Mouse (Mus musculus) kidney, embryonic 14.5 days (tissue): ENCODE data around the gene Helz2. TPM values are rescaled to one million over a fixed set of nuclear protein-coding genes. Genes with fewer than 3 reads are reported as not detected.

ENCODE experiments used
- ATAC-seq: fragments of 200-750 bp; cut with Nextera tagmentation; 2 replicates; pipeline ENCODE4 v1.8.0; 2017; ENCODE audit warnings: moderate number of reproducible peaks, mild to moderate bottlenecking, moderate TSS enrichment, moderate library complexity; ENCODE audit not compliant: low FRiP score, low TSS enrichment
- H3K27ac ChIP-seq: fragments of 300-500 bp; sonication (generic); 2 replicates; pipeline ENCODE4 v1.5.1; 2014; ENCODE audit warnings: low read depth, mild to moderate bottlenecking, low read length, moderate library complexity, mixed read lengths
- H3K27me3 ChIP-seq: fragments of 300-500 bp; sonication (generic); 2 replicates; pipeline ENCODE4 v1.6.1; 2014; ENCODE audit warnings: mild to moderate bottlenecking, low read length; ENCODE audit not compliant: control insufficient read depth, insufficient read depth
- H3K36me3 ChIP-seq: fragments of 300-500 bp; sonication (generic); 2 replicates; pipeline ENCODE4 v1.6.1; 2014; ENCODE audit warnings: low read length, mixed read lengths; ENCODE audit not compliant: control insufficient read depth, insufficient read depth
- H3K4me1 ChIP-seq: fragments of 300-500 bp; sonication (generic); 2 replicates; pipeline ENCODE4 v1.6.1; 2014; ENCODE audit warnings: low read length, mixed read lengths; ENCODE audit not compliant: control insufficient read depth, insufficient read depth
- H3K4me2 ChIP-seq: fragments of 300-500 bp; sonication (generic); replicated peaks from 2 replicates; pipeline ENCODE4 v1.6.1; 2014; ENCODE audit warnings: low read depth, mild to moderate bottlenecking, low read length
- H3K4me3 ChIP-seq: fragments of 300-500 bp; sonication (generic); 2 replicates; pipeline ENCODE4 v1.5.1; 2014; ENCODE audit warnings: mild to moderate bottlenecking, low read length
- H3K9ac ChIP-seq: fragments of 300-500 bp; sonication (generic); 2 replicates; pipeline ENCODE4 v1.6.1; 2014; ENCODE audit warnings: low read depth, mild to moderate bottlenecking, low read length, moderate library complexity
- H3K9me3 ChIP-seq: fragments of 300-500 bp; sonication (generic); 2 replicates; pipeline ENCODE4 v1.6.1; 2016; ENCODE audit warnings: low read length; ENCODE audit not compliant: control insufficient read depth
- WGBS: fragments of 180-500 bp; shearing (Covaris S2); extraction: QIAGEN DNeasy Blood & Tissue Kit; methylation state at CpG from one replicate; pipeline ENCODE4 v1.1.7; 2014; 5-methylcytosine and 5-hydroxymethylcytosine counted together
- polyA plus RNA-seq: library from polyadenylated mRNA; unstranded; fragments of >200 nt; fragmentation: Nextera tagmentation; extraction: Ambion mirVana; gene quantifications from 2 replicates; pipeline ENCODE4 v1.2.1, GENCODE M21; 2014

The Helz2 gene
- polyA plus RNA-seq, 1 experiment from 2014 or later: 1.3 TPM

DNA sequence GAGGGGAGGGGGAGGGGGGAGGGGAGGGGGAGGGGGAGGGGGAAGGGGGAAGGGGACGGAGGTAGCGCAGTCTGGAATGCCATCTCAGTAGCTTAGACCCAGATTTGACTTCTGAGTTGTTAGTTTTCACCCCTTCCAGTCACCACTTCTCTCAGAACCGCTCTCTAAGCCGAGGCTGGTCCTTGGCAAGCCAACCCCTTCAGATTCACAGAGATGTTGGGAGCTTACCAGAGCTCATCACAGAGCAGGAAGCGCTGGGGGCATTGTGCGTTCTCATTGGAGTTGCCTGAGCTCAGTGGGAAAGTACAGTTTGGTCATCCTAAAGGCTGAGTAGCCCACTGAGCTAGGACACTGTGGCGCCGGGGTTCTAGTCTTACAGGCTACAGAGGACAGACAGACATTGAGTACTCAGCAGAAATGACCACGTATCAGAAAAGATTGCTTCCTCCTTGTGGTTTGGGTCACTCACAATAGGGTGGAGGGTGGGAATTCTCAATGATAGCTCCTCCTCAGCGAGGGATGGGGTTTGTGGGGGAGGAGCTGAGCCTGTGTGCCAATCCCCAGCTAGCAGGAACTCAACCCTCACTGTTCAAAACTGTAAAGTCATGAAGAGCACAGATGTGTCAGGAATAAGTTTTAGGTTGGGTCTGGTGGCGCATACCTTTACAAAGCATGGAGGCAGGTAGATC is 2.0 kb upstream of the Helz2 start:
- 0 out of 2 replicates have a peak, but pooled peaks have one; percentile 55 for ATAC-seq
- Histone ChIP-seq H3K36me3 (no peaks in the 10 kb centered on the region), H3K4me3 (no peak overlapping the region), H3K4me1 (no peaks in the 10 kb centered on the region), H3K9me3 (no peaks in the 10 kb centered on the region), H3K27ac (no peak overlapping the region), H3K9ac (no peak overlapping the region), H3K4me2 (no peak overlapping the region), H3K27me3 (no peaks in the 10 kb centered on the region)
- WGBS: 43% methylated on average over 11 of the region's 11 CpGs

DNA sequence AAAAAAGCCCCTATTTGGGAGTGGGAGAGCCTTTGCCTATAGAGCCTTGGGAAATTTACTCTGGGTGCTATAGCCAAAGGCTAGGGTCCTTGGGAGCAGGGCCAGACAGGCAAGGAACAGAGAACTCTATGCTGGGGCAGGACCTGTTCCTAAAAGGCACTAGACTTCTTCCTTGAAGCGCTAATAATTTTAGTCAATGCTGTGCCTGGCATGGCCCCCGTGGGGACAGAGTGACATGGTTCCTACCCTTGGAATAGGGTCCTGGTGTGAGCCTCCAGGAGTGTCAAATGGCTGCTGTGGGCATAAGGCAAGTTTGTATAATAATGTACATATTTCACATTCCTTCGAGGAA is 463 bp upstream of the Helz2 start:
- no peaks in the 10 kb centered on the region for H3K27me3 ChIP-seq
- no peak overlapping the region; the same call in 1 of the 2 replicates for H3K9ac ChIP-seq
- 72% methylated on average over 3 of the region's 3 CpGs for WGBS
- no peaks in the 10 kb centered on the region; the same call in 1 of the 2 replicates for H3K36me3 ChIP-seq
- H3K4me2 ChIP-seq: peak overlapping the region; percentile 49
- no peak for ATAC-seq
- H3K4me3 ChIP-seq: peak overlapping the region; percentile 40; the same call in 1 of the 2 replicates
- no peak overlapping the region for H3K27ac ChIP-seq
- H3K4me1 ChIP-seq: no peaks in the 10 kb centered on the region
- H3K9me3 ChIP-seq: no peaks in the 10 kb centered on the region

- H3K4me3 ChIP-seq: peak overlapping the region; percentile 40
- no peaks in the 10 kb centered on the region for H3K9me3 ChIP-seq
- no peaks in the 10 kb centered on the region for H3K4me1 ChIP-seq
- H3K4me2 ChIP-seq: peak overlapping the region; percentile 49
- no peak overlapping the region for H3K9ac ChIP-seq
- 88% methylated on average over 13 of the region's 13 CpGs for WGBS
- H3K27me3 ChIP-seq: no peaks in the 10 kb centered on the region
- H3K27ac ChIP-seq: no peak overlapping the region
- H3K36me3 ChIP-seq: no peaks in the 10 kb centered on the region; the same call in 1 of the 2 replicates
- no peak for ATAC-seq
These were observed 904 bp downstream of the Helz2 start for GRCm38 (mm10) chr2:181240806-181241440.

GRCm38 (mm10) chr2:181239261-181239660 is 2.6 kb downstream of the Helz2 start:
- Histone ChIP-seq H3K4me1 (no peaks in the 10 kb centered on the region), H3K4me2 (no peak overlapping the region), H3K9ac (no peak overlapping the region), H3K4me3 (no peak overlapping the region), H3K36me3 (no peaks in the 10 kb centered on the region; the same call in 1 of the 2 replicates), H3K27me3 (no peaks in the 10 kb centered on the region), H3K9me3 (no peaks in the 10 kb centered on the region), H3K27ac (no peak overlapping the region)
- no peak for ATAC-seq
- 95% methylated on average over 9 of the region's 9 CpGs for WGBS

- Histone ChIP-seq H3K27ac (no peak overlapping the region), H3K27me3 (no peaks in the 10 kb centered on the region), H3K4me3 (no peak overlapping the region), H3K9me3 (no peaks in the 10 kb centered on the region), H3K4me2 (no peak overlapping the region), H3K9ac (no peak overlapping the region), H3K4me1 (no peaks in the 10 kb centered on the region), H3K36me3 (no peaks in the 10 kb centered on the region; the same call in 1 of the 2 replicates)
- WGBS: 73% methylated on average over 2 of the region's 2 CpGs
- ATAC-seq: no peak
These were observed 3.0 kb downstream of the Helz2 start for GRCm38 (mm10) chr2:181238861-181239260.

- Histone ChIP-seq H3K27me3 (no peaks in the 10 kb centered on the region), H3K9me3 (no peaks in the 10 kb centered on the region), H3K27ac (no peak overlapping the region), H3K36me3 (no peaks in the 10 kb centered on the region; the same call in 1 of the 2 replicates), H3K9ac (no peak overlapping the region), H3K4me1 (no peaks in the 10 kb centered on the region), H3K4me2 (no peak overlapping the region), H3K4me3 (no peak overlapping the region)
- WGBS: 75% methylated on average over 10 of the region's 10 CpGs
- no peak for ATAC-seq
These were observed 3.7 kb downstream of the Helz2 start for GRCm38 (mm10) chr2:181238091-181238610.

DNA sequence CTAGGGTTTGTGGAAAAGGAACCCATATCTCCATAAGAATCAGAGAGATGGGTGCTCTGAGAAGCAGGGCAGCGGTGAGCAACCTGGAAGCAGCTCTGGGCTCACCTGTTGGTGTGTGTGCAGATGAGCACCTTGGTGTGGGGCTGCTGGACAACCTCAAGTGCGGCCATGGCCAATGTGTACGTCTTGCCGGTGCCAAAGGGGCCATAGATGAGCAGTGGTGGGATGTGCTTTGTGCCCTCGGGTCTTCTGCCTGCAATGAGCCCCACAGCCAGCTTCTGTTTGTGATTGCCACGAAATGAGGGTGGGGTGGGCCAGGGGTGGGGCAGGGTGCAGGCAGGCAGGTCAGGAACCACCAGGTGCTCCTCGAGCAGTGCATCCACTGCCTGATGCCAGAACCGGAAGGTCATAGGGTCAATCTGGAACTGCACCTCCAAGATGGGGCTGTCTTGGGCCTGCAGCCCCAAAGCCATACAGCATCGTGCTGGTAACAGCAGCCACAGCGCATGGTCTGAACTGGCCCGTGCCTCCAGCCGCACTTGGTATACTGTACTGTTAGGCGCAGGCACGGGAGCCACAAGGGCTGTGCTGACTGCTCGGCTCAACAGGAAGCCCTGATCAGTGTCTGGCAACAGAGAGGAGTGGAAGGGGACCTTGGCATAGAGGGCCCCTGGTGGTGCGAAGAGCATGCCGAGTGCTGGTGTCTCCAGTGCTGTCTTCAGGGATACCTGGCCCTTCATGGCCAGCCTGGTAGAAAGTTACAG is 4.4 kb downstream of the Helz2 start:
- ATAC-seq: no peak
- Histone ChIP-seq H3K36me3 (no peaks in the 10 kb centered on the region; the same call in 1 of the 2 replicates), H3K4me3 (no peak overlapping the region), H3K4me2 (no peak overlapping the region), H3K9me3 (no peaks in the 10 kb centered on the region), H3K9ac (no peak overlapping the region), H3K27me3 (no peaks in the 10 kb centered on the region), H3K27ac (no peak overlapping the region), H3K4me1 (no peaks in the 10 kb centered on the region)
- WGBS: 92% methylated on average over 17 of the region's 17 CpGs

GRCm38 (mm10) chr2:181235681-181236566 is 5.9 kb downstream of the Helz2 start:
- WGBS: 86% methylated on average over 23 of the region's 23 CpGs
- H3K9me3 ChIP-seq: no peaks in the 10 kb centered on the region
- no peak overlapping the region for H3K27ac ChIP-seq

More at GRCm38 (mm10) chr2:181235681-181236566, 5.9 kb downstream of the Helz2 start:
- Histone ChIP-seq H3K36me3 (no peaks in the 10 kb centered on the region; the same call in 1 of the 2 replicates), H3K9ac (no peak overlapping the region), H3K27me3 (no peaks in the 10 kb centered on the region), H3K4me1 (no peaks in the 10 kb centered on the region), H3K4me2 (no peak overlapping the region), H3K4me3 (no peak overlapping the region)
- no peak for ATAC-seq
